Mouse (Mus musculus): ENCODE results near the gene Sav1. TPM values are rescaled to one million over a fixed set of nuclear protein-coding genes. Genes with fewer than 3 reads are reported as not detected.

Sav1 gene
- polyA plus RNA-seq (2015; fragmentation: Illumina TruSeq; extraction: RNeasy Lipid Tissue Mini Kit (QIAGEN cat#74804); ENCODE audit: low read depth, low replicate concordance): 21.0 TPM

GRCm38 (mm10) chr12:69986786-69987497, at the start of gene Sav1:
Gene Sav1 (minus strand): TSS chr12:69987002.

Other genes with a start within 250 kb of the Sav1 start
- 31.5 TPM for gene Cdkl1, start 195.7 kb downstream of the Sav1 start, polyA plus RNA-seq (2015; fragmentation: Illumina TruSeq; extraction: RNeasy Lipid Tissue Mini Kit (QIAGEN cat#74804); ENCODE audit: low read depth, low replicate concordance)
- gene Atl1, start 94.4 kb downstream of the Sav1 start, polyA plus RNA-seq (2015; fragmentation: Illumina TruSeq; extraction: RNeasy Lipid Tissue Mini Kit (QIAGEN cat#74804); ENCODE audit: low read depth, low replicate concordance): 197 TPM
- gene Map4k5, start 93.8 kb downstream of the Sav1 start, polyA plus RNA-seq (2015; fragmentation: Illumina TruSeq; extraction: RNeasy Lipid Tissue Mini Kit (QIAGEN cat#74804); ENCODE audit: low read depth, low replicate concordance): 30.4 TPM
- gene Nin, start 126.7 kb upstream of the Sav1 start, polyA plus RNA-seq (2015; fragmentation: Illumina TruSeq; extraction: RNeasy Lipid Tissue Mini Kit (QIAGEN cat#74804); ENCODE audit: low read depth, low replicate concordance): 17.5 TPM
- gene Abhd12b, start 167.1 kb upstream of the Sav1 start, polyA plus RNA-seq (2015; fragmentation: Illumina TruSeq; extraction: RNeasy Lipid Tissue Mini Kit (QIAGEN cat#74804); ENCODE audit: low read depth, low replicate concordance): 4.5 TPM
- 3.4 TPM for gene Pygl, start 244.5 kb upstream of the Sav1 start, polyA plus RNA-seq (2015; fragmentation: Illumina TruSeq; extraction: RNeasy Lipid Tissue Mini Kit (QIAGEN cat#74804); ENCODE audit: low read depth, low replicate concordance)

Data from brain, adult 10 weeks (tissue).